Mouse (Mus musculus) brain, embryonic 14.5 days (tissue): Measurements from ENCODE around the gene Npdc1.
A peak's percentile ranks its signal among the peaks of the same experiment; 100 is the strongest.

Source experiments
- CTCF ChIP-seq: fragments of 200-500 bp; IDR thresholded peaks from 2 replicates; pipeline ENCODE4 v1.5.1; 2012; ENCODE audit warnings: inconsistent platforms, mild to moderate bottlenecking, moderate library complexity, borderline replicate concordance; ENCODE audit not compliant: insufficient read depth, insufficient read length; ENCODE audit errors: extremely low read depth
- POLR2A ChIP-seq: fragments of 200-500 bp; IDR thresholded peaks from 2 replicates; pipeline ENCODE4 v1.6.1; 2012; ENCODE audit warnings: mild to moderate bottlenecking, inconsistent platforms, borderline replicate concordance; ENCODE audit not compliant: poor library complexity, insufficient read depth, insufficient read length, severe bottlenecking; ENCODE audit errors: extremely low read depth

GRCm38 (mm10) chr2:25371764-25372643, 27.1 kb upstream of the Npdc1 start, which contains the start of gene Sapcd2:
- TF ChIP-seq POLR2A: 0 out of 2 replicates have a peak, but pooled peaks have one; percentile 11
- no peak for TF ChIP-seq CTCF
